Mouse (Mus musculus): ENCODE results near the gene Rarg.
A peak's percentile ranks its signal among the peaks of the same experiment; 100 is the strongest.

The Rarg gene

GRCm38 (mm10) chr15:102257202-102258075 is at the start of gene Rarg:
TSS of gene Rarg (minus strand) at chr15:102257517.
- peak; percentile 55 for DNase-seq

DNA sequence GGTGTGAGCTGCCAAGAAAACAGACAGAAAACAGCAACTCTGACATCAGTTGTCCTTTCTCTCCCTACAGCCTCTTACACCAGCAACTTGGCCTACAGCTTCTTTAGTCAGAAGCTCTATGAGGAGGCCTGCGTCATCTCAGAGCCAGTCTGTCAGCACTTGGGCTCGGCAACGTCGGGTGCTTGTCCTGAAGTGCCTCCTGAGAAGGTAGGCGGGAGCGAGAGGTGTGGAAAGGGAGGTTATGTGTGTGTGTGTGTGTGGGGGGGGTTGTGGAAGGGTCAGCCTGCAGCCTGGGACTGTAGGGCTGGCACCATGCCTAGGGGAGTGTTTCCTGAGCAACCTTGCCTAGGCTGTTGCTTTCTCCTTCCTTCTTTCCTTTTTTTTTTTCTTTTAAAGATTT is 45.2 kb upstream of the Rarg start:
- no peak for DNase-seq

DNA sequence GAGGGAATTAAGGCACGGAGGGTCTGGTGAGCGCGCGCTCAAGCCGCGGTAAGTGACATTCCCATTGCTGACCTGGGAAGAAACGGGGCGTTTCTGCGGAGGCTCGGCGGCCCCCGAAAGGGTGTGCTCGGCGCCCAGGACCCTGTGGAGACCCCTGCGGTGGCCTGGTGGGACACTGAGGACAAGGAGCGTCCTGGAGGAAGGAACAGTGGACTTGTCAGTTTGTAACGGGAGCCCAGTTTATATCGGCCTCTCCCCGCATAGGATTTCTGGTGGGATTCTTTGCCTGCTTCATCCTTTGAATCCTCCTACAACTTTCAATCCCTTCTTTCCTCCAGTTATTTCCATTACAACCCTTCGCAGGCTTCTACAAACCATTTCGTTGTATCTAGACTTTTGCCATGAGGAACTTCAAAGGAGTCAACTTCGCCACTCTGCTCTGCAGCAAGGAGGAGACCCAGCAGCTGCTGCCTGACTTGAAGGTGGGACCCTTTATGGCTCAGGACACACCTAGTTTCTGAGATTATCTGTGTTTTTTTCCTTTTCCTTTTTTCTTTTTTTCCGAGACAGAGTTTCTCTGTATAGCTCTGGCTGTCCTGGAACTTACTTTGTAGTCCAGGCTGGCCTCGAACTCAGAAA is 39.2 kb upstream of the Rarg start:
- no peak for DNase-seq

GRCm38 (mm10) chr15:102295633-102296367 is 38.5 kb upstream of the Rarg start, which contains the start of gene Espl1:
TSS of gene Espl1 (plus strand) at chr15:102296266.
- peak; percentile 96 for DNase-seq

GRCm38 (mm10) chr15:102287395-102287794 is 30.1 kb upstream of the Rarg start:
- DNase-seq = peak; percentile 67

DNA sequence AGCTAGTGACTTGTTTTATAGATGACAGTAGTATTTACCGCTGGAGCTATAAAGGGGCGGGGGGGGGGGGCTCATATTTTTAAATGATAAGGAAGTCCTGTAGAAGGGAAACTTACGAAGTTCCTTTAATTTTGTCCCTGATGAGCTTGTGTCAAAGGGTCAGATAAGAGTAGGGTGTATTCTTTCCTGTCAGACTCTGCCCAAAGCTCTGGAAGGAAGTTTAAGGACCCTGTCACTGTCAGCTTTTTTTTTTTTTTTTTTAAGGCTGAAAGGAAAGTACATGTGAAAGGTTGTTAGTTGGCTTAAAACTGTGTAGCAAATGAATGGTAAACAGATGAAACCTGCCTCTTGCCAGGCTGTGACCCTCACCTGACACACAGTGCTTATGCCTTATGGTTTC is 26.3 kb upstream of the Rarg start:
- no peak for DNase-seq

GRCm38 (mm10) chr15:102282463-102283292 is 25.4 kb upstream of the Rarg start:
- DNase-seq = no peak

- DNase-seq = no peak
Observed at GRCm38 (mm10) chr15:102280623-102281022, 23.3 kb upstream of the Rarg start.

- DNase-seq = no peak
Observed at GRCm38 (mm10) chr15:102279783-102280520, 22.6 kb upstream of the Rarg start.

- peak; percentile 94 for DNase-seq
Observed at GRCm38 (mm10) chr15:102279092-102279782, 21.9 kb upstream of the Rarg start, which contains the start of gene Mfsd5. TSS of gene Mfsd5 (plus strand) at chr15:102279454.

DNA sequence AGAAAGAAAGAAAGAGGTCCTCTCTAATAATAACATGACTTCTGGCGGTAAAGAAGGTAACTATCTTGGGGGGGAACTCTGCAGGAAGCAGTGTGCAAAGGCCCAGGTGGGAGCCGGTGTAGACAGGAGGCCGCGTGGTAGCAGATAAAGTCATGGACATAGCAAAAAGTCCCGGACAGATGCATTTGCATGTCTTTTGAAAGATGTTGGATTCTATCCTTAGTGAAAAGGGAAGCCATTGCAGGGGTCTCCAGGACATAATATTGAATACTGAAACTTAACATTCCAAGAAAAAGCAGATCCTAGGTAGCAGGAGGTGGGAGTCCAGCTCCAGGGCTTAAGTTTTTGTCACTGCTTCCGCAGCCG is 21.4 kb upstream of the Rarg start:
- no peak for DNase-seq

DNA sequence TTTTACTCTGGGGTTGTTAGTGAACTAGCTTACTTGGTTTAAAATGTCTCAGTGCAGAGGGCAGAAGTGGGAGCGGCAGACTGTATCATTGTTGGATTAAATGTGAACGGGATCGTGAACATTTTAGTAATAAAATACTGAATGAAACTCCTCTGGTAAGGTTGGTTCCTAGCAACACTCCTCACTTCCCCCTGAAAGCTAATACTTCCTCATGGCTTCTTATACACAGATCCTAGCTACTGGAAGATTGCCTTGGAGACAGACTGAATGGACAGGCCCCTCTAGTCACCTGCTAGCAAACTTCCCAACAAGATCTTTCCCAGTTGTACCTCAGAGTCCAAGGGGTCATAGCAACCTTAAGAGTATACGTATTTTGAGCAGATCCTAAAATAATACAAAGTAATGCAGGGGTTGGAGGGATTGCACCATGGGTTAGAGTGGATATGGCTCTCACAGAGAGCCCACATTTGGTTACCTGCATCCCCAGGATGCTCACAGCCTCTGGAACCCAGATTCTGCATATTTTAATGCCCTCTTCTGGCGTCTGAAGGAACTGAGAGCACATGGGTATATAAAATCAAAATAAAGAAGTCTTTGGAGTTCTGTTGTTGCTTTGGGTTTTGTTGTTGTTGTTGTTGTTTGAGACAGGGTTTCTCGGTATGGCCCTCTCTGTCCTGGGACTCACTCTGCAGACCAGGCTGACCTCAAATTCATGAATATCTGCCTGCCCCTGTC is 16.8 kb upstream of the Rarg start:
- no peak for DNase-seq

GRCm38 (mm10) chr15:102271441-102271840 is 14.1 kb upstream of the Rarg start:
- no peak for DNase-seq

- peak; percentile 70 for DNase-seq
Observed at GRCm38 (mm10) chr15:102270274-102270960, 13.1 kb upstream of the Rarg start, which contains the start of gene Gm9918. TSS of gene Gm9918 (plus strand) at chr15:102270563.

GRCm38 (mm10) chr15:102265548-102265947 is 8.2 kb upstream of the Rarg start:
- no peak for DNase-seq

DNA sequence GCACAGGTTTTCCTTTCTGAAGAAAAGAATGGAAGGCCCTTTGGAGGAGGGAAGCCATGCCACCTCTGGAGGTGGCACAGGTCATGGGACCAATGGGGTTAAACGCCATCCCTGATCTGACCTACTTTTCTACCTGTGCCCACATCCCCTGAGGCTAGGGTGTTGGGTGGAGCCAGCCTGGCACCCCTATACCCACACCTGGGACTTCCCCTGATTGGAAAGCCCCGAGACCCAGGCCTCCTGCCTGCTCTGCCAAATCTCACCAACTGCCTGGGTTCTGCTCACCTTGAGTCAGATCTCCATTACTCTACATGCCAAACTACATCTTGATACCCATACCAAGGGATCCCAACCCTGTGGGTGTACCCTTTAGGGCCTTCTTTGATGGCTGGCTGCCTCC is 5.7 kb upstream of the Rarg start:
- DNase-seq = no peak

DNA sequence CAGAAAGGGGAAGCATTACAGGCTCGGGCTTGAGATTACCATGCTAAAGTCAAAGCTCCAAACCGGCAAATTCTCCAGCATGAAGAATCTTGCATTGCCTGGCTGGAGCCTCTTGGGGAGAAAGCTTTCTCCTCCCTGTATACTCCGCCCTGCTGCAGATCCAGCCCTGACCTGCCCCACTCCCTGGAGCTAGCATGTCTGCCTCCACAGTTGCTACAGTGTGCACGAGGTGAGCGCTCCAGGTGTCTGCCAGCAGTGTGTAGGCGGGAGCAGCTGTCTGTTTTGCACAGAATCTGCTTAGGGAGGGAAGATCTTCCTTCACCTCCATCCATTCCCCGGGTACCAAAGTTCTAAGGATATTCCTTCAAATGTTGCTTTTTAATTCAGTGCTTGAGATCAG is 5.3 kb upstream of the Rarg start:
- DNase-seq = no peak

DNA sequence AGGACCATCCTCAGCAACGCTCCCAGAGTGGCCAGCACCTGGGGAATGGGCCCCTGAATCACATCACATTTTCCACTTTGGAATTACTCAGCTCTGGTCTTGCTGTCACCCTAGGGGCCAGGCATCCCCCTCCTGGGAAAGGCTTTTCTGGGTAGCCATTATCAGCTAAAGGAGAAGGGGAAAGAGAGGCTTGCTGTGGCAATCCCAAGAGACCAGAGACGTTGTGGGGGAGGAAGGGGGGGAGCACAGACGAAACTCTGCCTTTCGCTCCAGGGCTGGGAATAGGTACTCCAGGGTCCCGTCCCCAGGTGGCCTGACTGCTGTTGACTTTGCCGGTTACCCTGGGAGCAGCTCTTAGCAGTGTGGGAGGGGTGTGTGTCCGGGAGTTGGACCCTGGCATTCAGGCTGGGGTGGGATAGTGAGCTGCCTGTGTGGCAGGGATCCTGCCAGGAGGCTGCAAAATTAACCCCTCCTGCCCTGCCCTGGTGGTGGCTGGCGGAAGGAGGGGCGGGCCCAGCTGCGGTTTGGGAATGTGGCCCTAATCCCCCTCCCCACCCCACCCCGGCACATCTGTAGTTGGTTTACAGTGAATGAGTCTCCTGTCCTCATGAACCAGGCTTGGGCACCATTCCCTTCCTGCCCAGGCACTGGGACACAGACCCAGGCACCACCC is 1.4 kb upstream of the Rarg start:
- DNase-seq = no peak

- DNase-seq = peak; percentile 47
Observed at GRCm38 (mm10) chr15:102258076-102258470, 756 bp upstream of the Rarg start.
